Mouse (Mus musculus): ENCODE measurements at regions not wholly inside any gene's neighbourhood (a gene's known extent, or its start where the extent isn't known, plus 50 kb on each side); places are given as distances from the start of the nearest gene placed in this dataset.

GRCm38 (mm10) chr4:142439450-142440183 is 200.4 kb upstream of the Kazn start:
- TF ChIP-seq ELF1 (IDR thresholded peaks at IDR 0.05; ENCODE audit: low read depth, low read length) = no peak
- no peak for TF ChIP-seq SMC3 (IDR thresholded peaks at IDR 0.05; ENCODE audit: low read depth, low read length)
- TF ChIP-seq UBTF (IDR thresholded peaks at IDR 0.05; ENCODE audit: low read depth, low read length) = no peak
- no peak for TF ChIP-seq CTCF (conservative IDR thresholded peaks at IDR 0.05 in 1 of 2, IDR thresholded peaks at IDR 0.05 in 1 of 2; ENCODE audit: low read depth in 2 of 2, low read length in 2 of 2)
- TF ChIP-seq POLR2AphosphoS2 (IDR thresholded peaks at IDR 0.05; ENCODE audit: low read depth, low read length) = no peak

All from CH12.LX (cell line).